Mouse (Mus musculus) brown adipose tissue, adult 24 weeks (tissue): ENCODE data around the gene Rpain. TPM values are rescaled to one million over a fixed set of nuclear protein-coding genes. Genes with fewer than 3 reads are reported as not detected.
A peak's percentile ranks its signal among the peaks of the same experiment; 100 is the strongest.

Experiments
- H3K27ac ChIP-seq: fragments of 200-500 bp; replicated peaks from 2 replicates; pipeline ENCODE4 v1.5.1; 2012; ENCODE audit warnings: low read depth, mild to moderate bottlenecking, low read length
- H3K4me1 ChIP-seq: fragments of 200-500 bp; 2 replicates; pipeline ENCODE4 v1.6.1; 2012; ENCODE audit warnings: low read length, mixed read lengths; ENCODE audit not compliant: control insufficient read depth, insufficient read depth, insufficient read length
- H3K4me3 ChIP-seq: fragments of 200-500 bp; 2 replicates; pipeline ENCODE4 v1.5.1; 2012; ENCODE audit warnings: low read depth, mild to moderate bottlenecking, low read length, moderate library complexity; ENCODE audit not compliant: insufficient read depth
- polyA plus RNA-seq: library from polyadenylated mRNA; stranded (reverse); fragments of >200 nt; gene quantifications from 2 replicates; pipeline ENCODE4 v1.2.4, GENCODE M21; 2012; ENCODE audit not compliant: missing spikeins, insufficient read depth, insufficient read length

Rpain gene
- polyA plus RNA-seq, result 16.5 and 23.7 TPM in 2 replicates

DNA sequence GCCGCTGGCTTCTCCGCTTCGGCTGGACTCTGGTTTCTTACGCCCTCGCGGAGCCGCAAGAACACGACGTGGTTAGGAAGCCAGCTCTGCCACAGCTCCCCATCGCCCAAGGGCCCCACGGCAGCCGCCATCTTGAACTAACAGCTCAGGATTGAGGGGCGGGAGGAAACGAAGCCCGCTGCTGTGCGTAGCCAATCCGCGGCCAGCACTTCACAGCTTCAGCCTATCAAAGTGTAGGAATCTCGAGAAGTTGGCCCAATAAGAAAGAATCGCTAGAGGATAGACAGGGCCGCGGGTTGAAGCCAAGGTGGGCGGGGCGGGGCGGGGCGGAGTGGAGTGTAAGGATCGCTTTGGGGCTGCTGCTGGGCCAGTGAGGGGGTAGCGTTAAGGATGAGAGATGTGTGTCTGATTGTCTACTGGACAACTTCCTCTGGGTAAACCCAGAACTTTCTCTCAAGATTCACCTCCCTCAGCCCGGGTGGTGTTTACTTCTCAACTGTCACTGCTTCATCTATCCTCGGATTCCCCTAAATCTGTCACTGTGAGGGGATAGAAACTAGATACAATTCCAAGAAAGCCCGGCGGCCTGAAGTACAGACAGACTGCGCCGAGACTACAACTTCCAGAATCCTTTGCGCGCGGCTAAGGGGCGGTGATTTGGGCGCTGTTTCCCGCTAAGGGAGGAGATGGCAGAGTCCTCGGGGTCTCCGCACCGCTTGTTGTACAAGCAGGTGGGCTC, at the start of gene Rpain, which contains the start of gene Nup88:
Rpain (plus strand) TSS at position 393 of the 739 bp plus-strand sequence.
Nup88 (minus strand) TSS at position 153 of the 739 bp plus-strand sequence.
- H3K4me3 ChIP-seq, result peak within 1 kb of the TSS; percentile 91
- peak within 1 kb of the TSS; percentile 87 for H3K27ac ChIP-seq
- no peaks in the 10 kb centered on the region; the same call in 1 of the 2 replicates for H3K4me1 ChIP-seq

DNA sequence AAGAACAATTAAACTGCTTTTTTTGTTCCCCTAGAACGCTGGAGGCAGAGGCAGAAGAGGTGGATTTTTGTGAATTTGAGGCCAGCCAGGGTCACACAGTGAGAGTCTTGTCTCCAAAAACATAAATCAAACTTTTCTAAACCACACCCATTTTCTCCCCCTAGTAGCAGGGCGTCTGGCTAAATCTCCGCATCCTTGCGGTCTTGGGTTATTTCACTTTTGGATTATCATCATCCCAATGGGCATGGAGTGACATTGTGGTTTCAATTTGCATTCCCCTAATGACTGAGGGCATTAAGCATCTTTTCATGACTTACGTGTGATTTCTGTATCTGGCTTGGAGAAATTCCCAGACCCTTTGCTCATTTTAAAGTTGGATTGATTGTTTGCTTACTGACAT, 38.6 kb upstream of the Rpain start:
- H3K4me3 ChIP-seq, result no peak overlapping the region
- no peaks in the 10 kb centered on the region for H3K4me1 ChIP-seq
- no peak overlapping the region for H3K27ac ChIP-seq

DNA sequence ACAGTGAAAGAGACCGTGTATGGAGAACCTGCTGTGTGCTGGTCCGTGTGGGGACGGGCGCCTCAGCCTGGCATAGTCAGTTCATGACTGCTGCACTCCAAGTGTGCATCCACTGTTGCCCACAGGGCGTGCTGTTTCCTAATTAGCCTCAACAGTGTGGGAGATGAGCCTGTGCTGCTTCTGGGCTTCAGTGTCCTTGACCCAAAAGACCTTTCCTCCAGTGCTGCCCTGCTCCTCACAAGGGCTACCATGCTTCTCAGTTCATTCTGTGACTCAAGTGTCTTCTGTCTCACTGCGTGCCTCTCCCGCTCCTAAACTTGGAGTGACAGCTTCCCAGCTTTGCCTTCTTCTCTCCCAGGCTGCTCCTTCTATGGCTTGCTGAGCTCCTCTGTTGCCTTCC, 34.7 kb upstream of the Rpain start:
- no peaks in the 10 kb centered on the region for H3K4me1 ChIP-seq

DNA sequence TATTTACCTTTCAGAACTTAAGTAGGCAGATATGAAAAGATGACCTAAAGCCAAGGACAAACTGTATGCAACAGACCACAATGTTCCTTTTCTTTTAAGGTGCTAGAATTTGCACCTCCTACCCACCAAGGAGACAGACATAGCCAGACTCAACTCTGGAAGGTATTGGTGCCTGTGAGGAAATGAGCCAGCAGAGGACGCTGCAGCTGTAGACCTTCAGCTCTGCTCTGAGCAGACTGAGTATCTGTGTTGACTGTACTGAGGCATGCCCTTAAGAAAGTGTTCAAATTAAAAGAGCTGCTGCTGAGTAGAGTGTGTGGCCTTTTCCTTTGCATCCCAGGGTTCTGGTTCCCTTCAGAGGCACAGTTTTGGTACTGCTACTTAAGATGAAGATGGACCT, 27.4 kb upstream of the Rpain start:
- Histone ChIP-seq H3K4me1 (no peaks in the 10 kb centered on the region), H3K27ac (no peak overlapping the region), H3K4me3 (no peak overlapping the region)

More for the DNA sequence above, 34.7 kb upstream of the Rpain start:
- Histone ChIP-seq H3K4me3 (no peak overlapping the region), H3K27ac (no peak overlapping the region)

GRCm38 (mm10) chr11:70943651-70944050, 26.4 kb upstream of the Rpain start:
- H3K4me1 ChIP-seq, result no peaks in the 10 kb centered on the region
- no peak overlapping the region for H3K4me3 ChIP-seq
- H3K27ac ChIP-seq, result no peak overlapping the region

DNA sequence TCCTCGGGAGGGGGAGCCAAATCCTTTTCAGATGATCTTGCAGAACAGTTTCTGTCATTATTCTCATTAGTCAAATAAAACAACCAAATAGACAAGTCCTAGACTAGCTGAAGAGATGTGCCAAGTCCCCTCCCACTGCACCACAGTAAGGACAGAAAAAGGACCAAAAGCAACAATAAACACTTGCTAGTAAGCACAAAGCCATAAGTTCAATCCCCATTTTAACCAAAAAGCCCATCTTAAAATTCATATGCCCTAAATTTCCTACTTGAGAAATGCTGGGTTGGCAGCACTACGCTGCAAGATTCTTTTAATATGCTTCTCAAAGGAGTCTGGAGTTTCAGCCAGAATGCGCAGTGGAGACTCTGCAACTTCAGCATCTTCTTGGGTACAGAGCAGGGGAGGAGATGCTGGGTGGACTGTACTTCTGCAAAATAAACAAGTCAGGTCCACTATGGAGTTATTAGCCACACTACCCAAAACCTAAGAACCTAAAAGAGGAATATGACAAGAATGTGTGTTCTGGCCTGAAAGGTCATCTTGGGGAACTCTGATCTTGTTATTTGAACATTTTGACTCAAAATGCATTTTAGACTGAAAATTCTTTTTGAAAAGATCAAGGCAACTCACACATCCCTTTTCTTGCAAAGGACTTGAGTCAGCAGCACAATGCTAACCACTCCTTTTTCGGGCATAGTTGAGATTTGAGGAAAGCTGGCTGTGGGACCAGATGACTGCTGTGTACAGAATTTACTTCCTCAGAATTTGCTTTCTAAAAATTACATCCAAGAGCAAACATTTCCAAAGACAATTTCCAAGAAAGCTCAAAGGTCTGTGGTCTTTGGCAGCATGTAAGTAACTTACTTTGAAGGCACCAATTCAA, 24.8 kb upstream of the Rpain start:
- H3K4me1 ChIP-seq, result no peaks in the 10 kb centered on the region
- H3K27ac ChIP-seq, result peak overlapping the region; percentile 44
- H3K4me3 ChIP-seq, result no peak overlapping the region

DNA sequence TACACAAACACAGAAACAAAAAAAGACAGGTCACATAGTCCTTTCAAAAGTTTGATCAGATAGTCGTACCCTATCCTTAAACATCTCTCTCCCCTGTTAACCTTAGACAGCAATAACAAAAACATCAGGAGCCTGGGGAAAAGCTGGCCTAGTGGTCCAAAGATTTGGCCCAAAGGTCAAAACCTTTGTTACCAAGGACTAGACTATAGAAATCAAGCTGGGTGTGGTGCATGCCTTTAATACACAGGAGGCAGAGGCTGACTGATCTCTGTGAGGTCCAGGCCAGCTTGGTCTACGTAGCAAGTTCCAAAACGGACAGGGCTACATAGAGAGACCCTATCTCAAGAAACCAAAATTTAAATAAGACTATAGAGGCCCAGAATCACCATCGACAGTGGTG, 15.3 kb upstream of the Rpain start:
- Histone ChIP-seq H3K4me1 (no peaks in the 10 kb centered on the region), H3K27ac (no peak overlapping the region), H3K4me3 (no peak overlapping the region)

GRCm38 (mm10) chr11:70960786-70961554, 9.0 kb upstream of the Rpain start:
- no peaks in the 10 kb centered on the region for H3K4me1 ChIP-seq
- no peak overlapping the region for H3K4me3 ChIP-seq
- no peak overlapping the region for H3K27ac ChIP-seq

GRCm38 (mm10) chr11:70964222-70964907, 5.6 kb upstream of the Rpain start:
- H3K4me3 ChIP-seq, result no peak overlapping the region
- H3K4me1 ChIP-seq, result no peaks in the 10 kb centered on the region
- no peak overlapping the region for H3K27ac ChIP-seq

DNA sequence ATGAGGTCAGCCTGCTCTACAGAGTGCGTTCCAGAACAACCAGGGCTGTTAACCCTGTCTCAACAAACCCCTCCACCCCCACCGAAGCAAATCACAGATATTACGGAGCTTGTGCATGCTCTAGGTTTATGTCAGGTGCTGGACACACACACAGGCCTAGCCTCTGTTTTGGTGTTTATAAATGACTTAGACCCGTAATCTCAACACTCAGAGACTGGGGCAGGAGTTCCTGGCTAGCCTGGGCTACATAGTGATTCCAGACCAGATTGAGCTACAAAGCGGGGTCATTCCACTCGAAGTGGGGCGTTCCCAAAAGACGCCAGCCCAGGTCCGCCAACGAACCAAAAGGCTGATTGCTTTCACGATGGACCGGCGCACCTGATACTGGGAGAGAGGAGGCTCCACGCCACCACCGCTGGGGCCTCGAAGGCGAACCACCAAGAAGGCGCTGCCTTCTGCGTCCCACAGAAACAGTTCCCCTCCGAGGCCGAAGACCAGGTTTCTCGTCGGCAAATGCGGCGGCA, 680 bp upstream of the Rpain start:
- peak overlapping the region; percentile 91 for H3K4me3 ChIP-seq

DNA sequence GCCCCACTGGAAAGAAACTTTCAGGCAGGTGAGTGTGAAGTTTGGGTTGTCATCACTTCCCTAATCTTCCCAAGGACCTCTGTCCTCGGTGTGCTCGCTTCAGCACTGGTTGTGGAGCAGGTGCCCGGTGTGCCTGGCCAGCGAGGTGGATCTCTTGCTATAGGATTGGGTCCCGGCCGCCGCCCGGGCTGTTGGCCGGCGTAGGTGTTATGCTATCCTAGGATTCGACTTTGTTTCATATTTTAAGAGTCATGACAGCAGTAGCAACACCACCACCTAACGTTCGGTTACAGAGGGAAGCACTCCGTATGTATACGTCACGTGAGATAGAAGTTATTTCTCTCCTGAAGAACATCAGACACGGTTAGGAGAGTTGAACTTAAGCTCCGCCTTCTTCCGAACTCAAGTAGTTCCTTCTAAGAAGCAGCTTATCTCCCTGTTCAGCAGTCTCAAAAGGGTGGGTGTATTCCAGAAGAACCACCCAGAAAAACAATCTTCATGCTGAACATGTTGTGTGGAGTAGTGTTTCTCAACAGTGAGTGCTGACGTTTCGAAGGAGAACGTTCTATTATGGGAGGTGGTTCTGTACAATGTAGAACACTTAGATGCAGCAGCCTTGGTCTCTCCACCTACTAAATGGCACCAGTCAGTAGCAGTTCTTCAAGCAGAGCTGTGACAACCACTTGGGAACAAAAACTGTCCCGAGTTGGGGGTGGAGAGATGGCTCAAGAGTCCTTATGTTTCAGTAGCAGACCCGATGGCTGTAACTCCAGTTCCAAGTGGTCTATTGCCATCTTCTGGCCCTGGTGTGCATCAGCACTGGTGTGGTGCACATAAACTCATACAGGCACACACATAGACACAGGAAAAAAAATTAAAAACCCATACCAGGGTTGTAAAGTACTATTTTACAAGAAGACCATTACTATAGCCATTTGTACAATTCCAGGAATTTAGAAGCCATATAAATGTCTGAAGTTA, 837 bp downstream of the Rpain start:
- H3K27ac ChIP-seq, result peak overlapping the region; percentile 29; the same call in 1 of the 2 replicates

More for the DNA sequence above, 680 bp upstream of the Rpain start:
- Histone ChIP-seq H3K27ac (peak overlapping the region; percentile 80), H3K4me1 (no peaks in the 10 kb centered on the region; the same call in 1 of the 2 replicates)

GRCm38 (mm10) chr11:70972586-70972985, 2.6 kb downstream of the Rpain start:
- Histone ChIP-seq H3K4me3 (no peak overlapping the region), H3K27ac (no peak overlapping the region), H3K4me1 (no peaks in the 10 kb centered on the region; the same call in 1 of the 2 replicates)

More for the DNA sequence above, 837 bp downstream of the Rpain start:
- Histone ChIP-seq H3K4me1 (no peaks in the 10 kb centered on the region; the same call in 1 of the 2 replicates), H3K4me3 (peak overlapping the region; percentile 74)

DNA sequence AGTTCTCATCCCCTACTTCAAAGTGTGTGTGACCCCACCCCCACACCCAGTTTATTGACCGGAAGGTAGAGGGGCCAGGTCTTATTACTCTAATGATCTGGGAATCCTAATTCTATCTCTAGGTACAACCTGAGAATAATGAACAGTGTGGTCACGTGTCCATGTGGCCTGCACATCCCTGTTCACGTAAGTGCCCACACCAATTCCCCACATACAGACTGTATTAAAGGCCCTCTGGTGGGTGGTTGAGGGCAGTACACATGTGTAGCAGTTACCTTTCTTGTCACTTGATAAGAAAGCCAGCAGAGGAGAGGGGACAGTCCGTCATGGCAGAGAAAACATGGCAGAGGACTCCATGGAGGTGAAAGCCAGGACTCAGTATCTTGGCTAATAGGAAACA, 3.9 kb downstream of the Rpain start:
- Histone ChIP-seq H3K4me1 (no peaks in the 10 kb centered on the region; the same call in 1 of the 2 replicates), H3K4me3 (no peak overlapping the region), H3K27ac (no peak overlapping the region)
